Mouse (Mus musculus) hindbrain, embryonic 16.5 days (tissue): ENCODE results near the gene 4931428L18Rik. TPM values are rescaled to one million over a fixed set of nuclear protein-coding genes. Genes with fewer than 3 reads are reported as not detected.

Source experiments
- ATAC-seq: fragments of 200-750 bp; cut with Nextera tagmentation; 2 replicates; pipeline ENCODE4 v1.8.0; 2017; ENCODE audit warnings: moderate TSS enrichment, moderate library complexity
- H3K27ac ChIP-seq: fragments of 300-500 bp; sonication (generic); 2 replicates; pipeline ENCODE4 v1.5.1; 2014; ENCODE audit warnings: low read depth, mild to moderate bottlenecking, control low read depth, low read length, moderate library complexity
- H3K27me3 ChIP-seq: fragments of 300-500 bp; sonication (generic); replicated peaks from 2 replicates; pipeline ENCODE4 v1.6.1; 2014; ENCODE audit warnings: low read length; ENCODE audit not compliant: control insufficient read depth, insufficient read depth
- H3K36me3 ChIP-seq: fragments of 300-500 bp; sonication (generic); 2 replicates; pipeline ENCODE4 v1.6.1; 2014; ENCODE audit warnings: mild to moderate bottlenecking, low read length, moderate library complexity, mixed read lengths; ENCODE audit not compliant: control insufficient read depth, insufficient read depth
- H3K4me1 ChIP-seq: fragments of 300-500 bp; sonication (generic); 2 replicates; pipeline ENCODE4 v1.6.1; 2014; ENCODE audit warnings: low read depth, low read length; ENCODE audit not compliant: control insufficient read depth, insufficient read depth
- H3K4me2 ChIP-seq: fragments of 300-500 bp; sonication (generic); 2 replicates; pipeline ENCODE4 v1.6.1; 2014; ENCODE audit warnings: mild to moderate bottlenecking, low read length, control low read depth, moderate library complexity
- H3K4me3 ChIP-seq: fragments of 300-500 bp; sonication (generic); 2 replicates; pipeline ENCODE4 v1.5.1; 2014; ENCODE audit warnings: mild to moderate bottlenecking, low read length, control low read depth, moderate library complexity
- H3K9ac ChIP-seq: fragments of 300-500 bp; sonication (generic); 2 replicates; pipeline ENCODE4 v1.6.1; 2014; ENCODE audit warnings: low read depth, mild to moderate bottlenecking, control low read depth, low read length, moderate library complexity
- H3K9me3 ChIP-seq: fragments of 300-500 bp; sonication (generic); 2 replicates; pipeline ENCODE4 v1.6.1; 2014; ENCODE audit warnings: mild to moderate bottlenecking, low read length, moderate library complexity; ENCODE audit not compliant: control insufficient read depth
- WGBS: fragments of 180-500 bp; shearing (Covaris S2); extraction: QIAGEN DNeasy Blood & Tissue Kit; methylation state at CpG from one replicate; pipeline ENCODE4 v1.1.7; 2014; 5-methylcytosine and 5-hydroxymethylcytosine counted together
- polyA plus RNA-seq: library from polyadenylated mRNA; unstranded; fragments of >200 nt; fragmentation: Nextera tagmentation; extraction: Ambion mirVana; gene quantifications from 2 replicates; pipeline ENCODE4 v1.2.1, GENCODE M21; 2015

Gene 4931428L18Rik
- polyA plus RNA-seq, 1 experiment from 2014 or later: not detected

GRCm38 (mm10) chr1:31043208-31043607, 179.3 kb downstream of the 4931428L18Rik start:
- H3K9me3 ChIP-seq: no peaks in the 10 kb centered on the region; the same call in 1 of the 2 replicates
- 83% methylated on average over 3 of the region's 3 CpGs for WGBS
- H3K4me2 ChIP-seq: no peak overlapping the region
- H3K4me1 ChIP-seq: no peaks in the 10 kb centered on the region
- H3K27ac ChIP-seq: no peak overlapping the region
- no peaks in the 10 kb centered on the region for H3K36me3 ChIP-seq
- H3K4me3 ChIP-seq: no peak overlapping the region
- H3K9ac ChIP-seq: no peak overlapping the region
- no peaks in the 10 kb centered on the region for H3K27me3 ChIP-seq
- no peak for ATAC-seq

GRCm38 (mm10) chr1:31042793-31043192, 179.7 kb downstream of the 4931428L18Rik start:
- Histone ChIP-seq H3K9ac (no peak overlapping the region), H3K4me1 (no peaks in the 10 kb centered on the region), H3K36me3 (no peaks in the 10 kb centered on the region), H3K9me3 (no peaks in the 10 kb centered on the region; the same call in 1 of the 2 replicates), H3K27me3 (no peaks in the 10 kb centered on the region), H3K4me2 (no peak overlapping the region), H3K27ac (no peak overlapping the region), H3K4me3 (no peak overlapping the region)
- WGBS: 95% methylated on average over 4 of the region's 4 CpGs
- no peak for ATAC-seq

- no peak overlapping the region for H3K9ac ChIP-seq
- H3K27ac ChIP-seq: no peak overlapping the region
- H3K36me3 ChIP-seq: no peaks in the 10 kb centered on the region
- ATAC-seq: no peak; the same call in 1 of the 2 replicates
- H3K4me1 ChIP-seq: no peaks in the 10 kb centered on the region; the same call in 1 of the 2 replicates
- WGBS: 84% methylated on average over 2 of the region's 2 CpGs
- H3K4me3 ChIP-seq: no peak overlapping the region
- no peak overlapping the region for H3K4me2 ChIP-seq
- H3K9me3 ChIP-seq: no peaks in the 10 kb centered on the region
- H3K27me3 ChIP-seq: no peaks in the 10 kb centered on the region
Measured at GRCm38 (mm10) chr1:31033851-31034534, 188.5 kb downstream of the 4931428L18Rik start.

- WGBS: 91% methylated on average over 2 of the region's 2 CpGs
- ATAC-seq: no peak
- H3K9me3 ChIP-seq: no peaks in the 10 kb centered on the region
- H3K4me2 ChIP-seq: no peak overlapping the region
- H3K4me1 ChIP-seq: no peaks in the 10 kb centered on the region; the same call in 1 of the 2 replicates
- H3K9ac ChIP-seq: no peak overlapping the region
- H3K36me3 ChIP-seq: no peaks in the 10 kb centered on the region
- H3K27me3 ChIP-seq: no peaks in the 10 kb centered on the region
- H3K4me3 ChIP-seq: no peak overlapping the region
- no peak overlapping the region for H3K27ac ChIP-seq
Measured at GRCm38 (mm10) chr1:31032351-31032750, 190.1 kb downstream of the 4931428L18Rik start.

GRCm38 (mm10) chr1:31023173-31023572, 199.3 kb downstream of the 4931428L18Rik start:
- no peak overlapping the region for H3K27ac ChIP-seq
- H3K36me3 ChIP-seq: no peaks in the 10 kb centered on the region
- H3K27me3 ChIP-seq: no peaks in the 10 kb centered on the region
- no peaks in the 10 kb centered on the region for H3K9me3 ChIP-seq
- H3K4me2 ChIP-seq: no peak overlapping the region
- ATAC-seq: no peak
- no peak overlapping the region for H3K4me3 ChIP-seq
- no peaks in the 10 kb centered on the region for H3K4me1 ChIP-seq
- H3K9ac ChIP-seq: no peak overlapping the region

- Histone ChIP-seq H3K9me3 (no peaks in the 10 kb centered on the region), H3K9ac (no peak overlapping the region), H3K4me1 (no peaks in the 10 kb centered on the region), H3K36me3 (no peaks in the 10 kb centered on the region), H3K27ac (no peak overlapping the region), H3K4me3 (no peak overlapping the region), H3K27me3 (no peaks in the 10 kb centered on the region), H3K4me2 (no peak overlapping the region)
- 85% methylated on average over 6 of the region's 6 CpGs for WGBS
- ATAC-seq: no peak
Measured at GRCm38 (mm10) chr1:31019283-31019682, 203.2 kb downstream of the 4931428L18Rik start.

- ATAC-seq: no peak
- no peak overlapping the region for H3K4me2 ChIP-seq
- 82% methylated on average over 5 of the region's 5 CpGs for WGBS
- no peak overlapping the region for H3K27ac ChIP-seq
- H3K4me3 ChIP-seq: no peak overlapping the region
- H3K27me3 ChIP-seq: no peaks in the 10 kb centered on the region
- H3K36me3 ChIP-seq: no peaks in the 10 kb centered on the region
- no peaks in the 10 kb centered on the region for H3K4me1 ChIP-seq
- no peaks in the 10 kb centered on the region for H3K9me3 ChIP-seq
- no peak overlapping the region for H3K9ac ChIP-seq
Measured at GRCm38 (mm10) chr1:31017377-31017776, 205.1 kb downstream of the 4931428L18Rik start.

GRCm38 (mm10) chr1:31016068-31016467, 206.4 kb downstream of the 4931428L18Rik start:
- ATAC-seq: no peak
- Histone ChIP-seq H3K9me3 (no peaks in the 10 kb centered on the region), H3K36me3 (no peaks in the 10 kb centered on the region), H3K27me3 (no peaks in the 10 kb centered on the region), H3K4me2 (no peak overlapping the region), H3K4me3 (no peak overlapping the region), H3K9ac (no peak overlapping the region), H3K27ac (no peak overlapping the region), H3K4me1 (no peaks in the 10 kb centered on the region)
- 82% methylated on average over 6 of the region's 6 CpGs for WGBS

- H3K36me3 ChIP-seq: no peaks in the 10 kb centered on the region
- no peak overlapping the region for H3K4me3 ChIP-seq
- no peaks in the 10 kb centered on the region for H3K27me3 ChIP-seq
- ATAC-seq: no peak
- no peak overlapping the region for H3K4me2 ChIP-seq
- H3K9ac ChIP-seq: no peak overlapping the region
- no peaks in the 10 kb centered on the region for H3K9me3 ChIP-seq
- H3K4me1 ChIP-seq: no peaks in the 10 kb centered on the region
- 78% methylated on average over 2 of the region's 2 CpGs for whole genome bisulfite sequencing
- no peak overlapping the region for H3K27ac ChIP-seq
Measured at GRCm38 (mm10) chr1:31015261-31015660, 207.2 kb downstream of the 4931428L18Rik start.
